Mouse (Mus musculus) forebrain, postnatal 0 days (tissue): ENCODE results near the gene Acad11. TPM values are rescaled to one million over a fixed set of nuclear protein-coding genes. Genes with fewer than 3 reads are reported as not detected.

Source experiments
- ATAC-seq: fragments of 200-750 bp; cut with Nextera tagmentation; 2 replicates; pipeline ENCODE4 v1.8.0; 2017; ENCODE audit warnings: mild to moderate bottlenecking, moderate library complexity
- DNase-seq: peaks from one replicate; pipeline ENCODE4 v3.0.0-alpha.2; 2015
- H3K27ac ChIP-seq: fragments of 300-500 bp; sonication (generic); 2 replicates; pipeline ENCODE4 v1.5.1; 2014; ENCODE audit warnings: low read depth, mild to moderate bottlenecking, antibody characterized with exemption, low read length, moderate library complexity, mixed read lengths
- H3K27me3 ChIP-seq: fragments of 300-500 bp; sonication (generic); 2 replicates; pipeline ENCODE4 v1.6.1; 2014; ENCODE audit warnings: mild to moderate bottlenecking, low read length, mixed read lengths; ENCODE audit not compliant: insufficient read depth
- H3K36me3 ChIP-seq: fragments of 300-500 bp; sonication (generic); 2 replicates; pipeline ENCODE4 v1.6.1; 2014; ENCODE audit warnings: mild to moderate bottlenecking, moderate library complexity; ENCODE audit not compliant: insufficient read depth
- H3K4me1 ChIP-seq: fragments of 300-500 bp; sonication (generic); 2 replicates; pipeline ENCODE4 v1.6.1; 2014; ENCODE audit warnings: antibody characterized with exemption; ENCODE audit not compliant: insufficient read depth
- H3K4me2 ChIP-seq: fragments of 300-500 bp; sonication (generic); 2 replicates; pipeline ENCODE4 v1.6.1; 2014; ENCODE audit warnings: low read depth, mild to moderate bottlenecking, moderate library complexity
- H3K4me3 ChIP-seq: fragments of 300-500 bp; sonication (generic); 2 replicates; pipeline ENCODE4 v1.5.1; 2014; ENCODE audit warnings: low read depth, low read length, mixed read lengths
- H3K9ac ChIP-seq: fragments of 300-500 bp; sonication (generic); 2 replicates; pipeline ENCODE4 v1.6.1; 2014; ENCODE audit warnings: mild to moderate bottlenecking
- H3K9me3 ChIP-seq: fragments of 300-500 bp; sonication (generic); 2 replicates; pipeline ENCODE4 v1.6.1; 2016; ENCODE audit warnings: low read length
- CTCF ChIP-seq: sonication (generic); IDR thresholded peaks from 2 replicates; pipeline ENCODE4 v1.5.1; 2016; ENCODE audit warnings: antibody characterized with exemption, control low read depth, low read depth
- WGBS: fragments of 180-500 bp; shearing (Covaris S2); extraction: QIAGEN DNeasy Blood & Tissue Kit; methylation state at CpG from one replicate; pipeline ENCODE4 v1.1.7; 2014; 5-methylcytosine and 5-hydroxymethylcytosine counted together
- polyA plus RNA-seq: library from polyadenylated mRNA; unstranded; fragments of >200 nt; fragmentation: Nextera tagmentation; extraction: Ambion mirVana; gene quantifications from 2 replicates; pipeline ENCODE4 v1.2.1, GENCODE M21; 2015
- total RNA-seq: library from RNA; depleted of rRNA; stranded (reverse); fragments of >200 nt; gene quantifications from 2 replicates; pipeline ENCODE4 v1.2.3, GENCODE M21; 2014

Acad11 gene
- total and polyA plus RNA-seq, 2 experiments from 2014 or later, result 4.5 to 11.0 TPM

DNA sequence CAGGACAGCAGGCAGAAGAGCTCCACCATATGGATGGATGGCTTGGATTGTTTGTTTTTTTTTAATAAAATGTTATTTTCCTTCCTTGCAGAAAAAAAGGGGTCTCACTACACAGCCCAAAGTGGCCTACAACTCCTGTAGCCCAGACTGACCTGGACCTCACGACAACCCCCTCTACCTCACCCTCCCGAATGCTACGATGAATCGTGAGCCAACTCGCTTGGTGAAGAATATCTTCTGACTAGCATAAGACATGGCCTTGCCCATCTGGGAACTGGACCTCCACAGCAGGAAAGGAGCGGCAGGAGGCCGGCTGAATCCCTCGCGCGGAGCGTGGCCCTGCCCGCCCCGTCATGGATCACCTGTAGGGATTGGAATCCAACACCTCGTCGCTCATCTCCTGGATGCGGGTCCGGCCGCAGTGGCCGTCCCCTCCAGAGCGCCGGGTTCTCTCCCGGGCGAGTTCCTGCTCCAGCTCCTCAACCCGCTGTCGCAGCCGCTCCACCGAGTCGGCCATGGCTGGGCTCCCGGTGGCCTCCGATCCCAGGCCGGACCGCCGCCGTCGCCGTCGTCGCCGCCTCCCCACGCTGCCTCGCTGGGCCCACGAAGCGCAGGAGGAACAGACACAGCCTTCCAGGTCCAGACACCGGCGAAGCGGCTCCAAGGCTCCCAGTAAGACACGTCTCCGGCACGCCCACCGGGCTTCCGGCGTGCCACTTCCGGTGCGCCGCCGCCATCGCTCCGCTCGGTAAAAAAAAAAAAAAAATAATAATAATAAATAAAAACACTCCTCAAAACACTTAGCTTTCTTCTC lies 540 bp upstream of the Acad11 start, which contains the start of gene Uba5:
Gene Uba5, minus strand, starts transcription at position 705 of the 814 bp plus-strand sequence.
- Histone ChIP-seq H3K36me3 (peaks cover 11% of the 10 kb centered on the region), H3K4me1 (peaks cover 13% of the 10 kb centered on the region), H3K4me2 (peak within 1 kb of the TSS; percentile 88), H3K27me3 (no peaks in the 10 kb centered on the region), H3K4me3 (peak within 1 kb of the TSS; percentile 99), H3K27ac (peak within 1 kb of the TSS; percentile 77), H3K9ac (peak within 1 kb of the TSS; percentile 83), H3K9me3 (no peaks in the 10 kb centered on the region)
- 1% methylated on average over 59 of the region's 59 CpGs for WGBS
- TF ChIP-seq CTCF, result no peak
- ATAC-seq (peak; percentile 76), DNase-seq (no peak)

- Histone ChIP-seq H3K27me3 (no peaks in the 10 kb centered on the region), H3K4me3 (no peak overlapping the region), H3K4me2 (no peak overlapping the region), H3K9ac (no peak overlapping the region), H3K36me3 (peaks cover 3% of the 10 kb centered on the region; the same call in 1 of the 2 replicates), H3K4me1 (peaks cover 13% of the 10 kb centered on the region), H3K27ac (no peak overlapping the region), H3K9me3 (no peaks in the 10 kb centered on the region)
- TF ChIP-seq CTCF, result no peak
- ATAC-seq (no peak), DNase-seq (no peak)
- 30% methylated on average over 1 of the region's 1 CpGs for WGBS
Observed at GRCm38 (mm10) chr9:104064571-104064970, 1.4 kb downstream of the Acad11 start.

GRCm38 (mm10) chr9:104070241-104070640 lies 7.1 kb downstream of the Acad11 start:
- no peaks in the 10 kb centered on the region for H3K27me3 ChIP-seq
- H3K27ac ChIP-seq, result no peak overlapping the region
- DNase-seq (no peak), ATAC-seq (no peak)
- no peaks in the 10 kb centered on the region for H3K9me3 ChIP-seq
- no peak overlapping the region for H3K9ac ChIP-seq
- H3K36me3 ChIP-seq, result no peaks in the 10 kb centered on the region
- WGBS, result 91% methylated on average over 4 of the region's 4 CpGs
- no peaks in the 10 kb centered on the region for H3K4me1 ChIP-seq
- no peak overlapping the region for H3K4me2 ChIP-seq
- no peak for TF ChIP-seq CTCF
- H3K4me3 ChIP-seq, result no peak overlapping the region

DNA sequence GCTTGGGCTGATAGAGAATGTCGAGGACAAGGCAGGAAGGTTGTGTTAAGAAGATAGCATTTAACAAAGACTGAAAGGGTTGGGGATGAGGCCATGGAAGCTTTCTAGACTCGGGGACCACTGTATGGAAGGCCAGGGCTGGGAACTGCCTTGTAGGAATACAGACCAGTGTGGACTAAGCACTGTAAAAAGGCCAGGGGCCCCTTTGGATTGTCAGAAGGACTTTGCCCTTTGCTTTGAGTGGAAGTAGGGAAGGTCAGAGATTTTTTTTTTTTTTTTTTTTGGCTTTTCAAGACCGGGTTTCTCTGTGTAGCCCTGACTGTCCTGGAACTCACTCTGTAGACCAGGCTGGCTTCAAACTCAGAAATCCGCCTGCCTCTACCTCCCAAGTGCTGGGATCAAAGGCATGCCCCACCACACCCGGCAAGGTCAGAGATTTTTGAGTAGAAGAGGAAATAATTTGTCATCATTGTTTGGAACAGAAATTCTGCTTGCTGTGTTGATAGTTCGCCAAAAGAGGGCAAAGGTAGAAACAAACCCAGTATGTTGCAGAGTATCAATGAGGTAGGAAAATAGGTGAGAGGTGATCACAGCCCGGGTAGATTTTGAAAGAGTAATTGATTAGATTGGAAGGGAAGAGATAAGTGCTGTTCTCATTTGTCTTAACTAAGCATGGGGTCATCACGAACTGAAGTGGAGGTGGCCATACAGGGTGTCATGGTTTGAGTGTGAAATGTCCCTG lies 7.9 kb downstream of the Acad11 start:
- H3K4me2 ChIP-seq, result no peak overlapping the region
- ATAC-seq (no peak), DNase-seq (no peak)
- no peaks in the 10 kb centered on the region for H3K27me3 ChIP-seq
- no peak overlapping the region for H3K9ac ChIP-seq
- no peak overlapping the region for H3K4me3 ChIP-seq
- H3K4me1 ChIP-seq, result no peaks in the 10 kb centered on the region
- H3K27ac ChIP-seq, result no peak overlapping the region
- 79% methylated on average over 8 of the region's 8 CpGs for WGBS
- TF ChIP-seq CTCF, result no peak
- H3K9me3 ChIP-seq, result no peaks in the 10 kb centered on the region
- no peaks in the 10 kb centered on the region for H3K36me3 ChIP-seq

DNA sequence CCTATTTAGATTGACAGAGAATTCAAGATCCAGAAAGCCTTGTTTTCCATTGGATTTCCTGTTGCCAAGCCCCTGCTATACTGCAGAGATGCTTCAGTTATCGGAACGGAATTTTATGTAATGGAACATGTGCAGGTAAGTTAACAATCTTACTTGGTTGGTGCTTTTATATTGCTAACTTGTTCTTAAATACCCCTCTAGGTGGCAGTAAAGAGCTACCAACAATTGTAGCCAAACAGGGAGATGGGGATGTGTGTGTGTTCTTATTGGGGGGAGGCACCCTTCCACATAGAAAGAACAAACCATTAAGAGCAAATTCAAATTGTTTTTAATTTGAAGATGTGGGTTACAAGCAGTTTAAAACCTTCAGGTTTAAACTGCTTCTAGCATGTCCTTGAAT lies 12.6 kb downstream of the Acad11 start:
- WGBS, result 67% methylated on average over 2 of the region's 2 CpGs
- H3K36me3 ChIP-seq, result no peaks in the 10 kb centered on the region
- no peak overlapping the region for H3K27ac ChIP-seq
- DNase-seq (peak; percentile 24), ATAC-seq (no peak)
- H3K4me1 ChIP-seq, result no peaks in the 10 kb centered on the region
- no peak overlapping the region for H3K4me2 ChIP-seq
- H3K9me3 ChIP-seq, result no peaks in the 10 kb centered on the region
- peak; percentile 62 for TF ChIP-seq CTCF
- no peaks in the 10 kb centered on the region for H3K27me3 ChIP-seq
- H3K4me3 ChIP-seq, result no peak overlapping the region
- H3K9ac ChIP-seq, result no peak overlapping the region

- no peaks in the 10 kb centered on the region for H3K9me3 ChIP-seq
- no peak overlapping the region for H3K4me2 ChIP-seq
- WGBS, result 96% methylated on average over 1 of the region's 1 CpGs
- H3K4me1 ChIP-seq, result no peaks in the 10 kb centered on the region
- DNase-seq (no peak), ATAC-seq (no peak)
- no peaks in the 10 kb centered on the region for H3K27me3 ChIP-seq
- H3K4me3 ChIP-seq, result no peak overlapping the region
- no peak overlapping the region for H3K27ac ChIP-seq
- H3K9ac ChIP-seq, result no peak overlapping the region
- no peak for TF ChIP-seq CTCF
- H3K36me3 ChIP-seq, result no peaks in the 10 kb centered on the region
Observed at GRCm38 (mm10) chr9:104078780-104079179, 15.6 kb downstream of the Acad11 start.

GRCm38 (mm10) chr9:104079379-104079778 lies 16.2 kb downstream of the Acad11 start:
- TF ChIP-seq CTCF, result peak; percentile 55
- H3K4me1 ChIP-seq, result no peaks in the 10 kb centered on the region
- no peaks in the 10 kb centered on the region for H3K36me3 ChIP-seq
- no peak overlapping the region for H3K4me2 ChIP-seq
- no peaks in the 10 kb centered on the region for H3K27me3 ChIP-seq
- H3K9ac ChIP-seq, result no peak overlapping the region
- ATAC-seq, result peak; percentile 55
- WGBS, result 48% methylated on average over 5 of the region's 5 CpGs
- no peak overlapping the region for H3K27ac ChIP-seq
- H3K9me3 ChIP-seq, result no peaks in the 10 kb centered on the region
- peak; percentile 46 for DNase-seq
- no peak overlapping the region for H3K4me3 ChIP-seq
